Mouse (Mus musculus): Measurements from ENCODE around the gene Plcb4.

DNA sequence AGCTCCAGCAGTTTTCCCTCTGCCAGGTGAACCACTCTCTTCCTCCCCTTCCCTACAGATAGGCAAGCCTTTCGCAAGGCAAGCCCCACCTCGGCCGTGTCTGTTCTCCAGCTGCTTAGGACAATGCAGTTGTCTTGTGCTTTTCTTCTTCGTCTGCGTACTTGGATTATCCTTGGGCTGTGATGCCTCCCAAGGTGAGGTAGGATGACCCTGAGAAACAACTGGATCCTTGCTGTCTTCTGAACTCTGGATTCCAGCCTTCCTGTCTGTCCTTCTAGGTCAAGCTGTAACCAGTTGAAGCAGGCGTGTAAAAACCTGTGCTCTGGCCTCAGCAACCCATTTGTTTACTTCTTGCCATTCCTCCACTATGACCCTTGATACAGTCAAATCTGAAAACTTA, 122.6 kb downstream of the Plcb4 start:
- TF ChIP-seq CTCF (IDR thresholded peaks at IDR 0.05; ENCODE audit: low read depth) = no peak
- TF ChIP-seq EP300 (optimal IDR thresholded peaks at IDR 0.05) = no peak
